Mouse (Mus musculus): ENCODE results near the gene Rassf2. TPM values are rescaled to one million over a fixed set of nuclear protein-coding genes. Genes with fewer than 3 reads are reported as not detected.

Gene Rassf2
- polyA plus RNA-seq (2014; fragmentation: Nextera tagmentation; extraction: Ambion mirVana) = 12.0 and 12.6 TPM in 2 replicates

GRCm38 (mm10) chr2:132029646-132030417 is at the start of gene Rassf2:
Gene Rassf2 (minus strand): TSS chr2:132030258.
- H3K4me2 ChIP-seq (ENCODE audit: low read length) = peak within 1 kb of the TSS; percentile 95
- peak within 1 kb of the TSS; percentile 52 for H3K4me3 ChIP-seq (ENCODE audit: low read depth, low read length)
- no peaks in the 10 kb centered on the region for H3K9me3 ChIP-seq (ENCODE audit: control insufficient read depth, low read length)
- H3K27ac ChIP-seq (ENCODE audit: low read depth) = peak within 1 kb of the TSS; percentile 80
- peaks cover 11% of the 10 kb centered on the region; the same call in 1 of the 2 replicates for H3K4me1 ChIP-seq (replicated peaks; ENCODE audit: control insufficient read depth, insufficient read depth, low read length)
- peak within 1 kb of the TSS; percentile 50 for H3K9ac ChIP-seq (ENCODE audit: low read length)
- peaks cover 16% of the 10 kb centered on the region for H3K27me3 ChIP-seq (replicated peaks; ENCODE audit: control insufficient read depth, insufficient read depth, low read length)
- DNase-seq (ENCODE audit: low spot score) (peak; percentile 91), ATAC-seq (replicated peaks; ENCODE audit: low FRiP score, low TSS enrichment, low read depth) (peak; percentile 95)
- WGBS = under 1% methylated on average over 39 of the region's 48 CpGs
- no peaks in the 10 kb centered on the region for H3K36me3 ChIP-seq (ENCODE audit: control insufficient read depth, insufficient read depth, low read length)

DNA sequence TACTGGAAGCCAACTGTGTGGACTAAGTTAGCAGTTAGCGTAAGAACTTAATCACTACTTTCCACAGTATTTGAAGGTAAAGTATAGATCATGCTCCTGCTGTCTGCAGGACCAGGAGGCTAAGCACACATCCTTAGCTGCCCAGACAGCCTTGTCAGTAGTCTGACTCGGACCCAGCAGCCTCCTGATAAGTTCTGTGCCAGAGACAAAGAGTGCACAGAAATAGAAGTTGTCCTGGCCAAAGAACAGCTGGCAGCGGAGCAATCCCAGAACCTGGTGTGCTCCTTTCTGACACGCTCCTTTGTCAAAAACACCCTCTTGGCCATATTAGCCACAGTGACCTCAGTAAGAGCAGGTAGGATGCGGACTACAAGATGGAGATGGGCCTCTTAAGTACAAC is 49.1 kb upstream of the Rassf2 start:
- Histone ChIP-seq H3K27me3 (replicated peaks; ENCODE audit: control insufficient read depth, insufficient read depth, low read length) (no peaks in the 10 kb centered on the region), H3K36me3 (ENCODE audit: control insufficient read depth, insufficient read depth, low read length) (0 out of 2 replicates have a peak, but pooled peaks cover 19% of the 10 kb centered on the region), H3K4me1 (replicated peaks; ENCODE audit: control insufficient read depth, insufficient read depth, low read length) (no peaks in the 10 kb centered on the region), H3K9me3 (ENCODE audit: control insufficient read depth, low read length) (no peaks in the 10 kb centered on the region), H3K4me2 (ENCODE audit: low read length) (no peak overlapping the region), H3K4me3 (ENCODE audit: low read depth, low read length) (no peak overlapping the region), H3K27ac (ENCODE audit: low read depth) (no peak overlapping the region), H3K9ac (ENCODE audit: low read length) (no peak overlapping the region)
- ATAC-seq (replicated peaks; ENCODE audit: low FRiP score, low TSS enrichment, low read depth) (no peak), DNase-seq (ENCODE audit: low spot score) (no peak)
- WGBS = 85% methylated on average over 5 of the region's 5 CpGs

GRCm38 (mm10) chr2:132073052-132073451 is 43.0 kb upstream of the Rassf2 start:
- Histone ChIP-seq H3K4me2 (ENCODE audit: low read length) (no peak overlapping the region), H3K27me3 (replicated peaks; ENCODE audit: control insufficient read depth, insufficient read depth, low read length) (no peaks in the 10 kb centered on the region), H3K36me3 (ENCODE audit: control insufficient read depth, insufficient read depth, low read length) (peaks cover 59% of the 10 kb centered on the region), H3K9ac (ENCODE audit: low read length) (no peak overlapping the region), H3K4me1 (replicated peaks; ENCODE audit: control insufficient read depth, insufficient read depth, low read length) (no peaks in the 10 kb centered on the region), H3K9me3 (ENCODE audit: control insufficient read depth, low read length) (no peaks in the 10 kb centered on the region), H3K27ac (ENCODE audit: low read depth) (no peak overlapping the region), H3K4me3 (ENCODE audit: low read depth, low read length) (no peak overlapping the region)
- no peak for ATAC-seq (replicated peaks; ENCODE audit: low FRiP score, low TSS enrichment, low read depth)
- no peak for DNase-seq (ENCODE audit: low spot score)
- 83% methylated on average over 3 of the region's 3 CpGs for WGBS

DNA sequence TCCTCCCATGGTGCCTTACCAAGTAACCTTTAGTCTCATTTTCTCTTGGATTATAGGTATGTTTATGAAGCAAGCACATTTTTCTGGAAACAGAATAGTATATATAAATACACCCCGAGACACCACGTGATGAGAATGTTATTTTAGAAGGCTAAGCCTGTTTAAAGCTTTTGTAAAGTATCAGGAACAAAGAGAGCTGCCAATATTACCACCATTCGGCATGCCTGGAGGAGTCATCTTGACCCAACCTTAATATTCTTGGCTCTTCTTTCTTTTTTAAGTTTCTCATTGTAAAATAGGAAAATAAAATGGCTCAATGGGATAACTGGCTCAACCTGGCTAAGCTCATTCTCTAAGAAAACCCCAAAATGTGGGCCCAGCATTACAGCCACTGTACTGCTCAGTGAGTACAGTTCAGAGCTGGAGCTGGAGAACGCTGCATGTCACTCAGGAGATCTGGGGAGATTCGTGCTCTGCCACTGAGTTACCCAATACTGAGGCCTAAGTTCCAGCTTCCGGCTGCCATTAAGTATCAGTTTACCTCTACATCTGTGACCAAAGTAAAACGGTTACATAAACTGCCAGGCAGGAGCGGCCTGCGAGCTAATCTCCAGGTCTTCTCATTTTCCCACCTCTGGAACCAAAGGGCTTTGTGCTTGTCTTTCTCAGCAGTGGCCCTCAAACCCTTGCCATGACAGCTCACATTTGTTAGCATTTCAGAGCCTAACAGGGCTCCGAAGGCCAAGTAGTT is 40.1 kb upstream of the Rassf2 start:
- 84% methylated on average over 10 of the region's 10 CpGs for WGBS
- DNase-seq (ENCODE audit: low spot score) = no peak

GRCm38 (mm10) chr2:132064185-132064831 is 34.2 kb upstream of the Rassf2 start:
- ATAC-seq (replicated peaks; ENCODE audit: low FRiP score, low TSS enrichment, low read depth) = peak; percentile 60; the same call in 1 of the 2 replicates
- no peak for DNase-seq (ENCODE audit: low spot score)
- H3K9ac ChIP-seq (ENCODE audit: low read length) = no peak overlapping the region
- H3K9me3 ChIP-seq (ENCODE audit: control insufficient read depth, low read length) = no peaks in the 10 kb centered on the region
- no peaks in the 10 kb centered on the region for H3K27me3 ChIP-seq (replicated peaks; ENCODE audit: control insufficient read depth, insufficient read depth, low read length)
- H3K4me3 ChIP-seq (ENCODE audit: low read depth, low read length) = no peak overlapping the region
- H3K4me2 ChIP-seq (ENCODE audit: low read length) = no peak overlapping the region
- no peaks in the 10 kb centered on the region for H3K4me1 ChIP-seq (replicated peaks; ENCODE audit: control insufficient read depth, insufficient read depth, low read length)
- H3K36me3 ChIP-seq (ENCODE audit: control insufficient read depth, insufficient read depth, low read length) = peaks cover 34% of the 10 kb centered on the region; the same call in 1 of the 2 replicates
- WGBS = 76% methylated on average over 11 of the region's 11 CpGs
- no peak overlapping the region for H3K27ac ChIP-seq (ENCODE audit: low read depth)

More for the DNA sequence above, 40.1 kb upstream of the Rassf2 start:
- Histone ChIP-seq H3K4me3 (ENCODE audit: low read depth, low read length) (no peak overlapping the region), H3K27me3 (replicated peaks; ENCODE audit: control insufficient read depth, insufficient read depth, low read length) (no peaks in the 10 kb centered on the region), H3K4me1 (replicated peaks; ENCODE audit: control insufficient read depth, insufficient read depth, low read length) (no peaks in the 10 kb centered on the region), H3K4me2 (ENCODE audit: low read length) (no peak overlapping the region), H3K9me3 (ENCODE audit: control insufficient read depth, low read length) (no peaks in the 10 kb centered on the region), H3K36me3 (ENCODE audit: control insufficient read depth, insufficient read depth, low read length) (peaks cover 60% of the 10 kb centered on the region), H3K27ac (ENCODE audit: low read depth) (no peak overlapping the region), H3K9ac (ENCODE audit: low read length) (no peak overlapping the region)
- no peak for ATAC-seq (replicated peaks; ENCODE audit: low FRiP score, low TSS enrichment, low read depth)

DNA sequence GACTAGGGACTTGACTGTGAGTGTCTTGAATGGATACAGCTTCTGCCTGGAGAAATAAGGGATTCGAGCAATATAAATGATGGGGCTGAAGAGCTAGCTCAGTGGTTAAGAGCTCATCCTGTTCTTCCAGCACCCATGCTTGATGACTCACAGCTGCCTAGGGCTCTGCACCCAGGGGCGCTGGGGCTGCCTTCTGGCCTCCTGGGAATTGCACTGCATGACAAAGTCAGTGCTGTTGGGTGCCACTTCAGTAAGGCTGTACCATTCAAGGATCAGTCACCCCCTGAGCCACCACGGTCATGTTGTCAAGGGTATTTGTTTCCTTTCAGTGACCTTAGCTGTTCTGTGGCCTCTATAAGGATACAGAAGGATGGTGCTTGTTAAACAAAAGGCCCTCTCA is 33.7 kb upstream of the Rassf2 start:
- Histone ChIP-seq H3K4me1 (replicated peaks; ENCODE audit: control insufficient read depth, insufficient read depth, low read length) (no peaks in the 10 kb centered on the region), H3K4me2 (ENCODE audit: low read length) (no peak overlapping the region), H3K4me3 (ENCODE audit: low read depth, low read length) (no peak overlapping the region), H3K9me3 (ENCODE audit: control insufficient read depth, low read length) (no peaks in the 10 kb centered on the region), H3K36me3 (ENCODE audit: control insufficient read depth, insufficient read depth, low read length) (peaks cover 33% of the 10 kb centered on the region; the same call in 1 of the 2 replicates), H3K27me3 (replicated peaks; ENCODE audit: control insufficient read depth, insufficient read depth, low read length) (no peaks in the 10 kb centered on the region), H3K27ac (ENCODE audit: low read depth) (no peak overlapping the region), H3K9ac (ENCODE audit: low read length) (no peak overlapping the region)
- WGBS = 73% methylated on average over 3 of the region's 3 CpGs
- no peak for DNase-seq (ENCODE audit: low spot score)
- peak; percentile 19; the same call in 1 of the 2 replicates for ATAC-seq (replicated peaks; ENCODE audit: low FRiP score, low TSS enrichment, low read depth)

GRCm38 (mm10) chr2:132061884-132062283 is 31.8 kb upstream of the Rassf2 start:
- H3K27me3 ChIP-seq (replicated peaks; ENCODE audit: control insufficient read depth, insufficient read depth, low read length) = no peaks in the 10 kb centered on the region
- DNase-seq (ENCODE audit: low spot score) = no peak
- H3K36me3 ChIP-seq (ENCODE audit: control insufficient read depth, insufficient read depth, low read length) = peaks cover 36% of the 10 kb centered on the region
- no peak overlapping the region for H3K27ac ChIP-seq (ENCODE audit: low read depth)
- H3K9ac ChIP-seq (ENCODE audit: low read length) = no peak overlapping the region
- no peaks in the 10 kb centered on the region for H3K9me3 ChIP-seq (ENCODE audit: control insufficient read depth, low read length)
- H3K4me2 ChIP-seq (ENCODE audit: low read length) = no peak overlapping the region
- no peaks in the 10 kb centered on the region for H3K4me1 ChIP-seq (replicated peaks; ENCODE audit: control insufficient read depth, insufficient read depth, low read length)
- ATAC-seq (replicated peaks; ENCODE audit: low FRiP score, low TSS enrichment, low read depth) = no peak
- WGBS = 96% methylated on average over 11 of the region's 11 CpGs
- H3K4me3 ChIP-seq (ENCODE audit: low read depth, low read length) = no peak overlapping the region

GRCm38 (mm10) chr2:132059919-132060318 is 29.9 kb upstream of the Rassf2 start:
- no peaks in the 10 kb centered on the region for H3K9me3 ChIP-seq (ENCODE audit: control insufficient read depth, low read length)
- H3K27ac ChIP-seq (ENCODE audit: low read depth) = no peak overlapping the region
- WGBS = 94% methylated on average over 8 of the region's 8 CpGs
- DNase-seq (ENCODE audit: low spot score) = no peak
- no peak overlapping the region for H3K9ac ChIP-seq (ENCODE audit: low read length)
- ATAC-seq (replicated peaks; ENCODE audit: low FRiP score, low TSS enrichment, low read depth) = no peak
- no peaks in the 10 kb centered on the region for H3K27me3 ChIP-seq (replicated peaks; ENCODE audit: control insufficient read depth, insufficient read depth, low read length)
- H3K36me3 ChIP-seq (ENCODE audit: control insufficient read depth, insufficient read depth, low read length) = peaks cover 35% of the 10 kb centered on the region
- peaks cover 4% of the 10 kb centered on the region; the same call in 1 of the 2 replicates for H3K4me1 ChIP-seq (replicated peaks; ENCODE audit: control insufficient read depth, insufficient read depth, low read length)
- no peak overlapping the region for H3K4me3 ChIP-seq (ENCODE audit: low read depth, low read length)
- H3K4me2 ChIP-seq (ENCODE audit: low read length) = no peak overlapping the region

All from intestine, embryonic 14.5 days (tissue).